Mouse (Mus musculus): ENCODE results near the gene Sec1. TPM values are rescaled to one million over a fixed set of nuclear protein-coding genes. Genes with fewer than 3 reads are reported as not detected.

Sec1 gene
- polyA plus RNA-seq, 1 experiment, result 0.22 TPM

GRCm38 (mm10) chr7:45714630-45715089 is 20.5 kb upstream of the Sec1 start:
- peak overlapping the region; percentile 69 for H3K4me3 ChIP-seq (ENCODE audit: low read depth, low read length)
- peaks cover 40% of the 10 kb centered on the region for H3K36me3 ChIP-seq (ENCODE audit: control insufficient read depth, insufficient read depth, low read length)
- 2% methylated on average over 14 of the region's 14 CpGs for WGBS
- H3K27me3 ChIP-seq (ENCODE audit: control insufficient read depth, insufficient read depth, low read length), result no peaks in the 10 kb centered on the region
- H3K4me1 ChIP-seq (ENCODE audit: control insufficient read depth, insufficient read depth, insufficient read length, low read length), result peaks cover 38% of the 10 kb centered on the region
- no peak for TF ChIP-seq CTCF (IDR thresholded peaks at IDR 0.05; ENCODE audit: extremely low read depth, insufficient read length, insufficient replicate concordance, low read depth, low read length)
- TF ChIP-seq POLR2A (IDR thresholded peaks at IDR 0.05; ENCODE audit: low read depth, low read length), result peak; percentile 81; the same call in 1 of the 2 replicates
- H3K27ac ChIP-seq (ENCODE audit: insufficient read depth, low read depth, low read length), result peak overlapping the region; percentile 99

- WGBS, result 24% methylated on average over 6 of the region's 6 CpGs
- Histone ChIP-seq H3K27ac (ENCODE audit: insufficient read depth, low read depth, low read length) (peak overlapping the region; percentile 99), H3K4me1 (ENCODE audit: control insufficient read depth, insufficient read depth, insufficient read length, low read length) (peaks cover 41% of the 10 kb centered on the region), H3K27me3 (ENCODE audit: control insufficient read depth, insufficient read depth, low read length) (no peaks in the 10 kb centered on the region), H3K4me3 (ENCODE audit: low read depth, low read length) (peak overlapping the region; percentile 69), H3K36me3 (ENCODE audit: control insufficient read depth, insufficient read depth, low read length) (peaks cover 42% of the 10 kb centered on the region)
- no peak for TF ChIP-seq CTCF (IDR thresholded peaks at IDR 0.05; ENCODE audit: extremely low read depth, insufficient read length, insufficient replicate concordance, low read depth, low read length)
- no peak for TF ChIP-seq POLR2A (IDR thresholded peaks at IDR 0.05; ENCODE audit: low read depth, low read length)
Measured at GRCm38 (mm10) chr7:45713881-45714520, 19.8 kb upstream of the Sec1 start.

- Histone ChIP-seq H3K27me3 (ENCODE audit: control insufficient read depth, insufficient read depth, low read length) (no peaks in the 10 kb centered on the region), H3K36me3 (ENCODE audit: control insufficient read depth, insufficient read depth, low read length) (peaks cover 48% of the 10 kb centered on the region), H3K4me1 (ENCODE audit: control insufficient read depth, insufficient read depth, insufficient read length, low read length) (peaks cover 47% of the 10 kb centered on the region), H3K4me3 (ENCODE audit: low read depth, low read length) (peak overlapping the region; percentile 59), H3K27ac (ENCODE audit: insufficient read depth, low read depth, low read length) (peak overlapping the region; percentile 99)
- no peak for TF ChIP-seq POLR2A (IDR thresholded peaks at IDR 0.05; ENCODE audit: low read depth, low read length)
- no peak for TF ChIP-seq CTCF (IDR thresholded peaks at IDR 0.05; ENCODE audit: extremely low read depth, insufficient read length, insufficient replicate concordance, low read depth, low read length)
- WGBS, result 31% methylated on average over 16 of the region's 16 CpGs
Measured at GRCm38 (mm10) chr7:45713396-45713795, 19.2 kb upstream of the Sec1 start.

GRCm38 (mm10) chr7:45712022-45712757 is 18.0 kb upstream of the Sec1 start:
- WGBS, result 41% methylated on average over 21 of the region's 21 CpGs
- TF ChIP-seq POLR2A (IDR thresholded peaks at IDR 0.05; ENCODE audit: low read depth, low read length) (peak; percentile 46; the same call in 1 of the 2 replicates), CTCF (IDR thresholded peaks at IDR 0.05; ENCODE audit: extremely low read depth, insufficient read length, insufficient replicate concordance, low read depth, low read length) (no peak)
- peaks cover 49% of the 10 kb centered on the region for H3K4me1 ChIP-seq (ENCODE audit: control insufficient read depth, insufficient read depth, insufficient read length, low read length)
- peak overlapping the region; percentile 99 for H3K27ac ChIP-seq (ENCODE audit: insufficient read depth, low read depth, low read length)
- H3K27me3 ChIP-seq (ENCODE audit: control insufficient read depth, insufficient read depth, low read length), result no peaks in the 10 kb centered on the region
- peaks cover 50% of the 10 kb centered on the region for H3K36me3 ChIP-seq (ENCODE audit: control insufficient read depth, insufficient read depth, low read length)
- H3K4me3 ChIP-seq (ENCODE audit: low read depth, low read length), result peak overlapping the region; percentile 51

- peaks cover 50% of the 10 kb centered on the region for H3K4me1 ChIP-seq (ENCODE audit: control insufficient read depth, insufficient read depth, insufficient read length, low read length)
- H3K27me3 ChIP-seq (ENCODE audit: control insufficient read depth, insufficient read depth, low read length), result no peaks in the 10 kb centered on the region
- peak overlapping the region; percentile 51 for H3K4me3 ChIP-seq (ENCODE audit: low read depth, low read length)
- no peak for TF ChIP-seq CTCF (IDR thresholded peaks at IDR 0.05; ENCODE audit: extremely low read depth, insufficient read length, insufficient replicate concordance, low read depth, low read length)
- no peak for TF ChIP-seq POLR2A (IDR thresholded peaks at IDR 0.05; ENCODE audit: low read depth, low read length)
- 0 out of 2 replicates have a peak overlapping the region, but pooled peaks have one; percentile 64 for H3K27ac ChIP-seq (ENCODE audit: insufficient read depth, low read depth, low read length)
- H3K36me3 ChIP-seq (ENCODE audit: control insufficient read depth, insufficient read depth, low read length), result peaks cover 51% of the 10 kb centered on the region
- 81% methylated on average over 24 of the region's 24 CpGs for WGBS
Measured at GRCm38 (mm10) chr7:45711316-45712021, 17.3 kb upstream of the Sec1 start.

GRCm38 (mm10) chr7:45710477-45711191 is 16.4 kb upstream of the Sec1 start:
- TF ChIP-seq CTCF (IDR thresholded peaks at IDR 0.05; ENCODE audit: extremely low read depth, insufficient read length, insufficient replicate concordance, low read depth, low read length) (no peak), POLR2A (IDR thresholded peaks at IDR 0.05; ENCODE audit: low read depth, low read length) (no peak)
- H3K4me1 ChIP-seq (ENCODE audit: control insufficient read depth, insufficient read depth, insufficient read length, low read length), result peaks cover 46% of the 10 kb centered on the region

More at GRCm38 (mm10) chr7:45710477-45711191, 16.4 kb upstream of the Sec1 start:
- 86% methylated on average over 20 of the region's 20 CpGs for WGBS
- Histone ChIP-seq H3K27ac (ENCODE audit: insufficient read depth, low read depth, low read length) (no peak overlapping the region), H3K27me3 (ENCODE audit: control insufficient read depth, insufficient read depth, low read length) (no peaks in the 10 kb centered on the region), H3K4me3 (ENCODE audit: low read depth, low read length) (no peak overlapping the region), H3K36me3 (ENCODE audit: control insufficient read depth, insufficient read depth, low read length) (peaks cover 51% of the 10 kb centered on the region)
